Comparison of ENCODE assay signal across 8 mouse cellular contexts in genomic region chr13:56581512-56581911, GRCm38 (mm10). TPM values are rescaled to one million over a fixed set of nuclear protein-coding genes. Genes with fewer than 3 reads are reported as not detected.
DNase-seq lines count a peak whose midpoint lies in the region; ATAC-seq lines count a peak whose summit lies in the region.

No protein-coding gene starts in this region.

- no peak for DNase-seq in heart, embryonic 10.5 days (ENCODE audit: low spot score)
- DNase-seq in heart, postnatal 14 days: no peak
- peak; percentile 79 for DNase-seq in 3T3-L1 (ENCODE audit: low read depth, low spot score)
- no peak for DNase-seq in forebrain, embryonic 10.5 days (ENCODE audit: extremely low spot score, low spot score)
- no peak for DNase-seq in right cerebral cortex, adult 18-20 months
- no peak for DNase-seq in left cerebral cortex, adult 11 months (ENCODE audit: low spot score)

- no peak overlapping the region for H3K4me3 ChIP-seq in heart, embryonic 10.5 days
- peak overlapping the region; percentile 40 for H3K4me3 ChIP-seq in forebrain, embryonic 10.5 days
- no peak overlapping the region for H3K4me3 ChIP-seq in limb, embryonic 13.5 days

- intact Hi-C loops in heart, postnatal 14 days (cut with DNase I): no loop called here

- ATAC-seq in limb, embryonic 13.5 days (ENCODE audit: low FRiP score, low read depth): peak; percentile 16; the same call in 1 of the 2 replicates
- ATAC-seq in megakaryocyte, adult 5-6 weeks (ENCODE audit: poor library complexity, severe bottlenecking): no peak

- peak overlapping the region; percentile 83 for H3K27ac ChIP-seq in heart, embryonic 10.5 days
- peak overlapping the region; percentile 92 for H3K27ac ChIP-seq in forebrain, embryonic 10.5 days
- H3K27ac ChIP-seq in limb, embryonic 13.5 days: peak overlapping the region; percentile 96

- H3K9me3 ChIP-seq in heart, embryonic 10.5 days: no peaks in the 10 kb centered on the region
- H3K9me3 ChIP-seq in forebrain, embryonic 10.5 days: no peaks in the 10 kb centered on the region
- H3K9me3 ChIP-seq in limb, embryonic 13.5 days: no peaks in the 10 kb centered on the region

- 8% methylated on average over 3 of the region's 3 CpGs for WGBS in heart, embryonic 10.5 days
- 6% methylated on average over 3 of the region's 3 CpGs for WGBS in forebrain, embryonic 10.5 days
- 3% methylated on average over 3 of the region's 3 CpGs for WGBS in limb, embryonic 13.5 days

- no peak overlapping the region for H3K9ac ChIP-seq in limb, embryonic 13.5 days

- no peaks in the 10 kb centered on the region for H3K27me3 ChIP-seq in heart, embryonic 10.5 days (ENCODE audit: insufficient read depth, poor library complexity, severe bottlenecking)
- H3K27me3 ChIP-seq in forebrain, embryonic 10.5 days (ENCODE audit: poor library complexity, severe bottlenecking): 0 out of 2 replicates have a peak, but pooled peaks cover 9% of the 10 kb centered on the region
- no peaks in the 10 kb centered on the region for H3K27me3 ChIP-seq in limb, embryonic 13.5 days

- peak overlapping the region; percentile 53; the same call in 1 of the 2 replicates for H3K4me2 ChIP-seq in limb, embryonic 13.5 days (replicated peaks)

- H3K4me1 ChIP-seq in heart, embryonic 10.5 days: peaks cover 36% of the 10 kb centered on the region
- peaks cover 53% of the 10 kb centered on the region for H3K4me1 ChIP-seq in forebrain, embryonic 10.5 days
- peaks cover 50% of the 10 kb centered on the region for H3K4me1 ChIP-seq in limb, embryonic 13.5 days

- H3K36me3 ChIP-seq in heart, embryonic 10.5 days: no peaks in the 10 kb centered on the region
- no peaks in the 10 kb centered on the region for H3K36me3 ChIP-seq in forebrain, embryonic 10.5 days (replicated peaks)
- H3K36me3 ChIP-seq in limb, embryonic 13.5 days: no peaks in the 10 kb centered on the region

RNA-seq across cellular contexts. Expression of gene Tgfbi, which starts 27.8 kb away (rescaled TPM):
- 50.4 and 66.2 TPM in 2 replicates for polyA plus RNA-seq in heart, embryonic 10.5 days (2016; fragmentation: Nextera tagmentation; extraction: Ambion mirVana)
- 10 to 100 TPM; 17.1 to 22.3 TPM for total RNA-seq in heart, postnatal 14 days (2021)
- polyA plus RNA-seq in forebrain, embryonic 10.5 days (2016; fragmentation: Nextera tagmentation; extraction: Ambion mirVana): 20.1 and 22.1 TPM in 2 replicates
- 180 and 183 TPM in 2 replicates for polyA plus RNA-seq in limb, embryonic 13.5 days (2015; fragmentation: Nextera tagmentation; extraction: Ambion mirVana)
- 321 and 326 TPM in 2 replicates for total RNA-seq in megakaryocyte, adult 5-6 weeks (2015)
- 505 and 532 TPM in 2 replicates for total RNA-seq in megakaryocyte, adult 5-6 weeks (2017)

RNA-seq across cellular contexts. Expression of gene Lect2, which starts 33.2 kb away (rescaled TPM):
- 0.41 and 8.8 TPM in 2 replicates for polyA plus RNA-seq in heart, embryonic 10.5 days (2016; fragmentation: Nextera tagmentation; extraction: Ambion mirVana)
- not detected for total RNA-seq in heart, postnatal 14 days (2021)
- polyA plus RNA-seq in forebrain, embryonic 10.5 days (2016; fragmentation: Nextera tagmentation; extraction: Ambion mirVana): not detected in 2 replicates
- polyA plus RNA-seq in limb, embryonic 13.5 days (2015; fragmentation: Nextera tagmentation; extraction: Ambion mirVana): not detected in 2 replicates
- not detected in 2 replicates for total RNA-seq in megakaryocyte, adult 5-6 weeks (2015)
- not detected in 2 replicates for total RNA-seq in megakaryocyte, adult 5-6 weeks (2017)

RNA-seq across cellular contexts. Expression of gene Fbxl21, which starts 59.2 kb away (rescaled TPM):
- 1.1 TPM in 2 replicates for polyA plus RNA-seq in heart, embryonic 10.5 days (2016; fragmentation: Nextera tagmentation; extraction: Ambion mirVana)
- total RNA-seq in heart, postnatal 14 days (2021): under 1 TPM; 0.24 to 0.79 TPM
- 1.3 and 1.5 TPM in 2 replicates for polyA plus RNA-seq in forebrain, embryonic 10.5 days (2016; fragmentation: Nextera tagmentation; extraction: Ambion mirVana)
- polyA plus RNA-seq in limb, embryonic 13.5 days (2015; fragmentation: Nextera tagmentation; extraction: Ambion mirVana): 3.0 and 3.6 TPM in 2 replicates
- total RNA-seq in megakaryocyte, adult 5-6 weeks (2015): not detected in 2 replicates
- not detected in 2 replicates for total RNA-seq in megakaryocyte, adult 5-6 weeks (2017)
